Mouse (Mus musculus): ENCODE measurements at regions not wholly inside any gene's neighbourhood (a gene's known extent, or its start where the extent isn't known, plus 50 kb on each side); places are given as distances from the start of the nearest gene placed in this dataset.

DNA sequence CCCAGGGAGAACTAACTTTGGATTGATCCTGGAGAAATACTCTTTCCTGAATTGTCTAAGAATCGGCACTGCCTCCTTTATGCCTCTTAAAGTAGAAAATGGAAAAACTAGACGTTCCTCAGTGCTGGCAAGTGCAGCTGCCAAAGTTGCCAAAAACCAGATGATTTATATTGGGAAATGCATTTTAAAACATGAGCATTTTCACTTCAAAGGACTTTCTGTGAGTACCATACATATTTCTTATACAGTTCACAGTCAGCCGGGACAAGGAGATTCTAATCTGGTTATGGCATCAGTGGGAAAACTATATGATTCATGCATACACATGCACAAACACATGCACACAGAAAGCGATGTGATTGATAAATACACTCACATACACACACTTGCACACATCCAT is 315.6 kb upstream of the Tenm3 start:
- Histone ChIP-seq H3K27ac (replicated peaks; ENCODE audit: low read depth, low read length) (no peak overlapping the region), H3K27me3 (ENCODE audit: control insufficient read depth, insufficient read depth, low read length) (no peaks in the 10 kb centered on the region), H3K4me2 (replicated peaks; ENCODE audit: low read depth, low read length, severe bottlenecking) (no peak overlapping the region), H3K9me3 (ENCODE audit: control insufficient read depth, low read length) (no peaks in the 10 kb centered on the region), H3K9ac (ENCODE audit: low read depth, low read length, severe bottlenecking) (no peak overlapping the region), H3K4me1 (ENCODE audit: control insufficient read depth, insufficient read depth, low read length) (no peaks in the 10 kb centered on the region), H3K4me3 (replicated peaks; ENCODE audit: low read length) (no peak overlapping the region), H3K36me3 (ENCODE audit: control insufficient read depth, insufficient read depth, low read length) (no peaks in the 10 kb centered on the region)
- DNase-seq (ENCODE audit: low spot score), result peak; percentile 15
- TF ChIP-seq POLR2A (IDR thresholded peaks at IDR 0.05; ENCODE audit: borderline replicate concordance, extremely low read depth, insufficient read depth, insufficient read length), result no peak
- no peak for ATAC-seq (ENCODE audit: low FRiP score, low read depth)
- 44% methylated on average over 4 of the region's 4 CpGs for WGBS

DNA sequence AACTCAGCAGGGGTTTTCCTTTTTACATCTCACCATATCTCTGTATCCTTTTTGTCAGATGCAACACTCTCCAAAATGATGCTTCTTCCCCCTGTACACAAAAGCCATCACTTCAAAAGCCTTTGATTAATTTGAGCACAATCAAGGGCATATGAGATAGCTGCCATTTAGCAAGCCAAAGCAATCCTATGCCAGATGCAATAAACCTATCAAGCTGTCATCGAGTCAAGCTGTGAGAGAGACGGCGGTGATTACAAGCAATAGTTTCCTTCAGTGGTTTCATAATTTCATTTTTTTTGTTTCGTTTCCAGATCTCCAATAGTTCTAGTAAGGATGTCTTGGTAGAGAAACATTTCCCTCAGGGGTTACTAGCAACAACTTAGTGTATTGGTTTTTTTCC is 314.4 kb upstream of the Tenm3 start:
- Histone ChIP-seq H3K36me3 (ENCODE audit: control insufficient read depth, insufficient read depth, low read length) (no peaks in the 10 kb centered on the region), H3K9ac (ENCODE audit: low read depth, low read length, severe bottlenecking) (no peak overlapping the region), H3K4me2 (replicated peaks; ENCODE audit: low read depth, low read length, severe bottlenecking) (no peak overlapping the region), H3K4me3 (replicated peaks; ENCODE audit: low read length) (no peak overlapping the region), H3K4me1 (ENCODE audit: control insufficient read depth, insufficient read depth, low read length) (no peaks in the 10 kb centered on the region), H3K9me3 (ENCODE audit: control insufficient read depth, low read length) (no peaks in the 10 kb centered on the region), H3K27me3 (ENCODE audit: control insufficient read depth, insufficient read depth, low read length) (no peaks in the 10 kb centered on the region), H3K27ac (replicated peaks; ENCODE audit: low read depth, low read length) (no peak overlapping the region)
- no peak for TF ChIP-seq POLR2A (IDR thresholded peaks at IDR 0.05; ENCODE audit: borderline replicate concordance, extremely low read depth, insufficient read depth, insufficient read length)
- no peak for ATAC-seq (ENCODE audit: low FRiP score, low read depth)
- DNase-seq (ENCODE audit: low spot score), result peak; percentile 42
- 45% methylated on average over 4 of the region's 4 CpGs for WGBS

DNA sequence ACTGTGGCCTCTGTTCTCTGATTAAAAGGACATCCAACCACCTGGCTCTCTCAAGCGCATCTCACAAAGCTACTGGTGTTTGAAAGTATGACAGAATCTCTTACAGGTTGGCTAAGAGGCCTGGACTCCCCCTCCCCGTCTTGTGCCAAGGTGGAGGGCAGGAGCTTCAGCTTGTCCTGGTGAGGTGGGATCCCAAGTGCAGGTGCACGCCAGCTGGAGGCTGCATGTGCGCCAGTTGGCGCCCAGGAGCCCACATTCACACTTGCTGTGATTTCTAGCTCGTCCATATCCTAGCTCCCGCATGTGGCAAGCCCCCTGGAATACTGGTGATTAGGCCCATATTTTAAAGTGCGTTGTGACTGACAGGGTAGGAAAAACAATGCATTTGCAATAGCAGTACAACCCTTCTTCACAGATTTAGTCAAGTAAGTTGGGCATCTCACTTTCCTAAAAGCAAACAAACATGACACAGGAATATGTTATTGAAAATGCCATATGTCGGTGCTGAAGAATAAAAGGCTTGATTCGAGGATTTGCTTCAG is 292.8 kb upstream of the Tenm3 start:
- no peaks in the 10 kb centered on the region for H3K36me3 ChIP-seq (ENCODE audit: control insufficient read depth, insufficient read depth, low read length)
- no peak overlapping the region for H3K27ac ChIP-seq (replicated peaks; ENCODE audit: low read depth, low read length)
- H3K9ac ChIP-seq (ENCODE audit: low read depth, low read length, severe bottlenecking), result no peak overlapping the region
- no peak overlapping the region for H3K4me2 ChIP-seq (replicated peaks; ENCODE audit: low read depth, low read length, severe bottlenecking)
- DNase-seq (ENCODE audit: low spot score) (no peak), ATAC-seq (ENCODE audit: low FRiP score, low read depth) (no peak)
- H3K27me3 ChIP-seq (ENCODE audit: control insufficient read depth, insufficient read depth, low read length), result no peaks in the 10 kb centered on the region
- 84% methylated on average over 10 of the region's 10 CpGs for WGBS
- no peak for TF ChIP-seq POLR2A (IDR thresholded peaks at IDR 0.05; ENCODE audit: borderline replicate concordance, extremely low read depth, insufficient read depth, insufficient read length)
- H3K4me3 ChIP-seq (replicated peaks; ENCODE audit: low read length), result no peak overlapping the region
- H3K9me3 ChIP-seq (ENCODE audit: control insufficient read depth, low read length), result no peaks in the 10 kb centered on the region
- no peaks in the 10 kb centered on the region for H3K4me1 ChIP-seq (ENCODE audit: control insufficient read depth, insufficient read depth, low read length)

DNA sequence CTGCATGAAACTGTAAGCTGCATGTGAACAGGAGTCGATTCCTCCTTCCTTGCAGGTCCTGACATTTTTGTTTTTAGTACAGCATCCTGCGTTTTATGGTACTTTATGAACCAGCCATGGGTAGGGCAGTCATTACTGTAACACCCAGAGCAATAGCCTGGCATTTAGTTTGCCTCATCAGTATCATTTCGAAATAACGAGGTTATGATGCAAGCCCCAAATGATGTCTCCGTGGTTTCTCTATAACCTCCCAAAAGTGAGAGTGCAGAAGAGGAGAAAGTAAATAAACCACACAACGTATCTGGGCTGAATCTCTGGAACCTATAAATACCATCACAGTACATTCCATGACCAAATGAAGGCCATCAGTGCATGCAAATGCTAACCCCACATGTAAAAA is 265.3 kb upstream of the Tenm3 start:
- peak overlapping the region; percentile 13; the same call in 1 of the 2 replicates for H3K4me2 ChIP-seq (replicated peaks; ENCODE audit: low read depth, low read length, severe bottlenecking)
- H3K27ac ChIP-seq (replicated peaks; ENCODE audit: low read depth, low read length), result peak overlapping the region; percentile 22; the same call in 1 of the 2 replicates

DNA sequence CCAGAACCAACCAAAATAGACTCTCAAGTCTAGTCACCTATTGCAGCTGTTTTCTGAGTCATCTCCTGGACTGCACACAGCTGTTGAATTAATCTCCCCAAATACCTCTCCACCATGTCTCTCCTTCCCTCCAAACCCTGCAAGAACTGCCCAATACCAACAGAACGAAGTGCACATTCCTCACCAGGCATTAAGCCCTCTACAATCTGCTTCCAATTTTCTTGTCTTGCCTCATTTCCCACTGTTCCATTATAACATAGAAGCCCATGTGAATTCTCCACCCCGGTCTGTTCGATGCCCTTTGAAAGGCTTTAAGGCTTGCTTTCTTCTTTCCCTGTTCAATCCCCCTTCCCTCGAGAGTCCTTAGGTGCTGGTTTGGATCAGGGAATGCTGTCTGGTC is 264.9 kb upstream of the Tenm3 start:
- Histone ChIP-seq H3K27me3 (ENCODE audit: control insufficient read depth, insufficient read depth, low read length) (no peaks in the 10 kb centered on the region), H3K4me3 (replicated peaks; ENCODE audit: low read length) (no peak overlapping the region), H3K36me3 (ENCODE audit: control insufficient read depth, insufficient read depth, low read length) (no peaks in the 10 kb centered on the region), H3K9ac (ENCODE audit: low read depth, low read length, severe bottlenecking) (no peak overlapping the region), H3K4me1 (ENCODE audit: control insufficient read depth, insufficient read depth, low read length) (peaks cover 25% of the 10 kb centered on the region), H3K4me2 (replicated peaks; ENCODE audit: low read depth, low read length, severe bottlenecking) (peak overlapping the region; percentile 13; the same call in 1 of the 2 replicates), H3K9me3 (ENCODE audit: control insufficient read depth, low read length) (no peaks in the 10 kb centered on the region), H3K27ac (replicated peaks; ENCODE audit: low read depth, low read length) (peak overlapping the region; percentile 22; the same call in 1 of the 2 replicates)
- ATAC-seq (ENCODE audit: low FRiP score, low read depth) (peak; percentile 81), DNase-seq (ENCODE audit: low spot score) (peak; percentile 77)
- TF ChIP-seq POLR2A (IDR thresholded peaks at IDR 0.05; ENCODE audit: borderline replicate concordance, extremely low read depth, insufficient read depth, insufficient read length), result no peak
- WGBS, result 18% methylated on average over 4 of the region's 4 CpGs

More for the DNA sequence above, 265.3 kb upstream of the Tenm3 start:
- DNase-seq (ENCODE audit: low spot score), result no peak
- Histone ChIP-seq H3K4me1 (ENCODE audit: control insufficient read depth, insufficient read depth, low read length) (peaks cover 25% of the 10 kb centered on the region), H3K36me3 (ENCODE audit: control insufficient read depth, insufficient read depth, low read length) (no peaks in the 10 kb centered on the region), H3K4me3 (replicated peaks; ENCODE audit: low read length) (no peak overlapping the region), H3K9me3 (ENCODE audit: control insufficient read depth, low read length) (no peaks in the 10 kb centered on the region), H3K27me3 (ENCODE audit: control insufficient read depth, insufficient read depth, low read length) (no peaks in the 10 kb centered on the region), H3K9ac (ENCODE audit: low read depth, low read length, severe bottlenecking) (no peak overlapping the region)
- WGBS, result 30% methylated on average over 6 of the region's 6 CpGs
- no peak for TF ChIP-seq POLR2A (IDR thresholded peaks at IDR 0.05; ENCODE audit: borderline replicate concordance, extremely low read depth, insufficient read depth, insufficient read length)
- no peak for ATAC-seq (ENCODE audit: low FRiP score, low read depth)

All from limb, embryonic 14.5 days (tissue).